Mouse (Mus musculus) layer of hippocampus, postnatal 10 days (tissue): ENCODE results near the gene Prrx1. TPM values are rescaled to one million over a fixed set of nuclear protein-coding genes. Genes with fewer than 3 reads are reported as not detected.
A peak's percentile ranks its signal among the peaks of the same experiment; 100 is the strongest.

Source experiments
- DNase-seq, 2 experiments: peaks; one replicate each; pipeline ENCODE4 v3.0.0; 2021; ENCODE audit warnings: low spot score in 2 of 2
- long read RNA-seq: library from polyadenylated mRNA; stranded (forward); transcript quantifications from one replicate; pipeline ENCODE4 v2.0.0, GENCODE M21; 2023
- total RNA-seq, 2 experiments: library from RNA; stranded (reverse); gene quantifications; 2 replicates each; pipeline ENCODE4 v1.2.3; 2021

Prrx1 gene
- 1 to 10 TPM; 8.1 to 8.8 TPM for total RNA-seq
- long read RNA-seq, full-length matches to known transcripts, result 3 of 4 reads
- long read RNA-seq, partial matches to known transcripts, result 0 of 4 reads
- long read RNA-seq, other reads (novel, unspliced or antisense), result 1 of 4 reads

GRCm38 (mm10) chr1:163313101-163313773 is at the start of gene Prrx1:
Gene Prrx1, minus strand, starts transcription at chr1:163313710.
- peak; percentile 23 to 39 for DNase-seq

DNA sequence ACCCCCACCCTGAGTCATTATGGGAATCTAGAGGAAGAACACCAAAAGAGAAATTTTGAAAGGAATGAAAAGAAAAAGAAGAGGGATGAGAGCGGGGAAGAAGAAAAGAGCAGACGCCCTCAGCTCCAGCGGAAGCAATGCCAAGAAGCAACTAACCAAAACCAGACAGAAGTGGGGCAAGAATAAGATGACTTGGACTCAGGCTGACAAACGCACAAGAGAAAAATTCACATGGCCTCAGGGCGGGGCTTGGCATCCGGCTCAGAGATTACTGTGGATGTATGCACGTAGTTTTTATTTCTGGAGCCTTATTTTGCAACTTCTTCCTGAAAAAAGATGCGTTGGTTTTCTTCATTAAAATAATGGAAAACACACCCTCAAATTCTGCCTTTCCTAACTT is 48.7 kb upstream of the Prrx1 start:
- DNase-seq, result no peak

DNA sequence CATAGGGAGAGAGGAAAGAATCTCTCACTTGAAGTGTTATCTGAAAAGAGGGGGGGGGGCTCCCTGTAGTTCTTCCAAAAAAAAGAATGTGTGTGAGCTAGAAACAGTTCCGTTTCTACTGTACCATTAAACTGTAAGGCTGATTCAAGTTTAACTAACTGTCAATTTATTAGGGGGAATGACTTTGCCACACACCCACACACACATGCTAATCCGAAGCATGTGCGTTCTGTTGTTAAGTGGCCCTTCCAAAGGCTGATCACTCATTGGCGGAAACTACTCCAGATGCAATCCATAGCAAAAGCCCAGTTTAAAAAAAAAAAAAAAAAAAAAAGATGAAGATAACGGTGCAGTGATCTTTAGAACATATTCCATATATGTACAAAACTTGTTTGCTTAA is 47.9 kb upstream of the Prrx1 start:
- no peak for DNase-seq

- no peak for DNase-seq
Measured at GRCm38 (mm10) chr1:163360796-163361195, 47.3 kb upstream of the Prrx1 start.

- DNase-seq, result no peak
Measured at GRCm38 (mm10) chr1:163359521-163359920, 46.0 kb upstream of the Prrx1 start.

DNA sequence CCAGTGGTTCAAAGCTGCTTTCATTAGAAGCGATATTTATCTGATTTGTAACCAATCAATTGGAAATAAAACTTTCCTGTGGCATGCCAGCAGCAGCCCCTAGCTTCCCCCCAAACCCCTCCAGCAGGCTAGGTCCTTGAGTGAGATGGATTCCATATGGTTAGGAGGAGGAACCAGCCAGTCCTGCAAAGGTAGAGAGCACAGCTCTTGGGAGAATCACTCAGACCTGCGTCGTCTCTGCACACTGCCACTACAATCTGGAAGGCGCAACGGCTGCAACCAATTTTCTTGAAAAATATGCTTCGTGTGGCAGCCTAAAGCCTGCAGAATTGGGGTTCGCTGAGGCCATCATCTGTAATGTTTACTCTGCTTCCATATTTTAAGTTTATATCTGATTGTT is 44.7 kb upstream of the Prrx1 start:
- no peak for DNase-seq

GRCm38 (mm10) chr1:163357733-163358132 is 44.2 kb upstream of the Prrx1 start:
- no peak for DNase-seq

GRCm38 (mm10) chr1:163356167-163356566 is 42.7 kb upstream of the Prrx1 start:
- DNase-seq, result no peak

- no peak for DNase-seq
Measured at GRCm38 (mm10) chr1:163355626-163356156, 42.2 kb upstream of the Prrx1 start.

DNA sequence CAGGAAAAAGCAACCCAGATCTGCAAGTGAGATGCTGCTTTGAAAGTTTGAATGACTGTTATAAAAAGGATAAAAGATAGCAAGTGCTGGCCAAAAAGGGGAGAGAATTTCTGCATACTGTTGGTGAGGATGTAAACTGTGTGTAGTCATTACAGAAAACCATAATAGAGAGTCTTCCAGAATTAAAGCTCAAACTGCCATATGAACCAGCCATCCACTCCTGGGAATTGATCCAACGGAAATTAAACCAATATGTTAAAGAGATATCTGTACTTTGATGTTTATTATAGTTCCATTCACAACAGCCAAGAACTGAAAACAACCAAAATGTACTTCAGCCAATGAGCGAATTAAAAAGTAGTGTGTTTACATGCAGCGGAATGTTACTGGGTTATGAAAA is 37.5 kb upstream of the Prrx1 start:
- DNase-seq, result no peak

GRCm38 (mm10) chr1:163345541-163345940 is 32.0 kb upstream of the Prrx1 start:
- DNase-seq, result no peak

- DNase-seq, result no peak
Measured at GRCm38 (mm10) chr1:163344931-163345330, 31.4 kb upstream of the Prrx1 start.

DNA sequence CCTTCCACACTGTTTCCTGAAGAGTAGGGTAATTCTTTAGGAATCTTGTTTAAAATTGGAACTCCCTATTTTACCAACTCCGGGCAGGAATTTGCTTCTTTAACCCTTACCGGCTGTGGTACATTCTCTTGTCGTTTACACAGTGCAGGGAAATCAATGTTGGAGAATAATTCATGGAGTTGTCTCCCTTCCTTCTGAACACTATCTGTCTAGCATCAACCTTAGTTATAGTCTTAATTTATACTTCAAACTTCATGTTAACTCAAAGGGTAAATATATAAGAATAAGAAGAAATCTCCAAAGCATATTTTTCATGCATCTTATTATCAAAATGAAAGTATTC is 25.7 kb upstream of the Prrx1 start:
- no peak for DNase-seq

DNA sequence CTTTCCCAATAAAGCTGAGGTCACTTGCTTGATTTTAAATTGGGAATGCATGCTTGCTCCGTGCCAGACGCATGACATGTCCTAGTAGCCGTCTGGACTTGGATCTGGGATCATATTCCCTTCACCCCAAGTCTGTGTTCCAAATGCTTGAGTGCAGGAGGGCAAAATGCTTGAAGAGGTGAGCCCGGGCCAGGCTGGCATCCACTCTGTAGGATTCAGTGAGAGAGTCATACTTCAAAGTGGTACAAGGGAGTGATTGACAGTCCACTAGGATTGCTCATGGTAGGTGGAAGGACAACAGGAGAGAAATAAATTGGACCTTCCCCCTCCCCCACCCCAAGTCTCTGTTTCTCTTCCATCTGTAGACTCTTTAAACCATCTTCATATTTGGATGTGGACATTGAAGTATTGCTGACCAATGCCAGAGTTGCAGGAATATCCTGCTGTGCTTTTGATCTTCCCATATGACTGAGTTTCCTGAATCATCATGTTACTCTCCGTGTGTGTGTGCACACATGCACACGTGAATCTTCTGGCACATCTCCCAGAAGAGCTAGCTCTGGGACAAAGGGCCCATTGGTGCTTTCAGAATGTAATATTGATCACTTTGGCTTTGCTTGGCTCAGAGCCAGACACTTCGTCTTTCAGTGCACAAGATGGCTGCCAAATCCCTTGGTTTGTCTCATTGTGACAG is 25.2 kb upstream of the Prrx1 start:
- peak; percentile 16 to 33 for DNase-seq

- peak in 1 of 2 experiments; percentile 25 for DNase-seq
Measured at GRCm38 (mm10) chr1:163337821-163338220, 24.3 kb upstream of the Prrx1 start.

DNA sequence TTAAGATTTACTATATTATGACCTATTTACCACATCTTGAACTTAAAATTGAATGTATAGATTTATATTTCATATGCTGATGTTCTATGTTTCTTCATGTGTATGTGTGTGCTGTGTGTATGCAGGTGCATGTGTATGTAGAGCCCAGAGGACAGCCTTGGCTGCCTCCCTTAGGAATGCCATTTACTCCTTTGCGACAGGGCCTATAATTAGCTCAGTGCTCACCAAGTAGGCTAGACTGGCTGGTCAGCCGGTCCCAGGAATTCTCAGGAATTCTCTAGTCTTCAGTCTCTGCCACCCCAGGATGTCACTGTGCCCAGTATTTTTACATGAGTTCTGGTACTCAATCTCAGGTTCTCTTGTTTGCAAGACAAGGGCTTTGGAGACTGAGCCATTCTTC is 13.8 kb upstream of the Prrx1 start:
- DNase-seq, result no peak

- no peak for DNase-seq
Measured at GRCm38 (mm10) chr1:163319669-163320571, 6.4 kb upstream of the Prrx1 start.

- DNase-seq, result no peak
Measured at GRCm38 (mm10) chr1:163316920-163317319, 3.4 kb upstream of the Prrx1 start.

- no peak for DNase-seq
Measured at GRCm38 (mm10) chr1:163314829-163315301, 1.4 kb upstream of the Prrx1 start.

DNA sequence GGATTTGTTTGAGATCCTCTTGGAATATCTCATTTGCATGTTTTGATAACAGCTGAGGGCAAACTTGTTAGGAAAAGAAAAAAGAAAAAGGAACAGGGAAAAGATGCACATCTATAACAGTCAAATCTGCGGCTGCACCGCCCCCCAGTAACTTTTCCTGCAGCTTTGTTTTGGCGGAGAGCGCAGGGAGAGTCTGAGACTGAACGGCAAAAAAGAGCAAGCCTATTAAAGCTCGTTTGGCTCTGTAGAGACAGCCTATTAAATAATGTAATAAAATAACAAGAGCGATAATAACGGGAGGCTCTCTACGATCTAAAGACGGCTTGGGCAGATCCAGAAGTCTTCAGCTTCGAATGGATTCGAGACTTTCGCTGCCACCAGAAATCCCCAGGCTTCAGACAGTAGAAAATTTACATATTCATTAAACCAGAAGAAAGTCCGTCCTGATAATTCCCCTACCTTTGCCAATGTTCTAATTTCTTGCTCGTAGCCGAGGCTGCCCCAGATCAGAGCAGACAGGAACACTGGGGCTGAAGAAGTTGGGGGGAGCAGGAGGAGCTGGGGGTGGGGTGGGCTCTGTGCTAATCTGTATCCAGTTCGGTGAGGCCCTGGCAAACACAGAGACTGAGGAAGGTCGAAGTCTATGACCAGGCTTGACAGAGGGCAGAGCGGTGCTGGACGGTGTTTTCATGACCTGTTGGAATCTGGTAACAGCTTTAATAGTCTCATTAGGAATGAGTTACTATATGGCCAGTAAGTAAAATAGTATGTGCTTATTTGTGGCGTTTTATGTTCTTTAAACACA is 613 bp upstream of the Prrx1 start:
- DNase-seq, result no peak
